Mouse (Mus musculus) olfactory bulb, adult 2 months (tissue): Measurements from ENCODE around the gene Gm4737. TPM values are rescaled to one million over a fixed set of nuclear protein-coding genes. Genes with fewer than 3 reads are reported as not detected.
"Not testable (repeated sequence)": the region's sequence is repeated elsewhere in the genome, so short reads cannot be mapped to it uniquely, and the experiment has no call there.

Experiments used
- H3K27ac ChIP-seq: fragments of 200-500 bp; 2 replicates; pipeline ENCODE4 v1.5.1; 2012; ENCODE audit warnings: low read depth, low read length; ENCODE audit not compliant: insufficient read depth
- H3K4me1 ChIP-seq: fragments of 200-500 bp; 2 replicates; pipeline ENCODE4 v1.6.1; 2012; ENCODE audit warnings: low read length; ENCODE audit not compliant: control insufficient read depth, insufficient read depth
- H3K4me3 ChIP-seq: fragments of 200-500 bp; 2 replicates; pipeline ENCODE4 v1.5.1; 2012; ENCODE audit warnings: mild to moderate bottlenecking, low read depth, low read length, moderate library complexity; ENCODE audit not compliant: insufficient read depth
- CTCF ChIP-seq: fragments of 200-500 bp; IDR thresholded peaks from 2 replicates; pipeline ENCODE4 v1.5.1; 2012; ENCODE audit warnings: low read depth, mild to moderate bottlenecking, low read length, moderate library complexity; ENCODE audit not compliant: insufficient read depth
- POLR2A ChIP-seq: fragments of 200-500 bp; IDR thresholded peaks from 2 replicates; pipeline ENCODE4 v1.6.1; 2012; ENCODE audit warnings: mild to moderate bottlenecking, low read depth, low read length, moderate library complexity; ENCODE audit not compliant: insufficient read depth
- WGBS: fragments of 180-500 bp; shearing (Covaris S2); methylation state at CpG from one replicate; pipeline ENCODE4 v1.1.7; 2018; 5-methylcytosine and 5-hydroxymethylcytosine counted together
- polyA plus RNA-seq: library from polyadenylated mRNA; stranded (reverse); fragments of >200 nt; gene quantifications from 2 replicates; pipeline ENCODE4 v1.2.4, GENCODE M21; 2012; ENCODE audit warnings: low replicate concordance; ENCODE audit not compliant: missing spikeins, insufficient read depth, insufficient read length

Gene Gm4737
- not detected in 2 replicates for polyA plus RNA-seq

- not testable (repeated sequence) for H3K27ac ChIP-seq, H3K4me1 ChIP-seq, H3K4me3 ChIP-seq
- WGBS, result 97% methylated on average over 12 of the region's 16 CpGs
Observed at GRCm38 (mm10) chr16:46154832-46155231, at the start of gene Gm4737. Gm4737 (minus strand) TSS chr16:46155077.

GRCm38 (mm10) chr16:46195792-46196191 lies 40.9 kb upstream of the Gm4737 start:
- WGBS, result 95% methylated on average over 5 of the region's 5 CpGs
- TF ChIP-seq CTCF (no peak), POLR2A (no peak)
- no peak overlapping the region for H3K27ac ChIP-seq
- H3K4me3 ChIP-seq, result no peak overlapping the region
- H3K4me1 ChIP-seq, result no peaks in the 10 kb centered on the region

GRCm38 (mm10) chr16:46183096-46183495 lies 28.2 kb upstream of the Gm4737 start:
- 84% methylated on average over 5 of the region's 5 CpGs for WGBS

GRCm38 (mm10) chr16:46178121-46178801 lies 23.4 kb upstream of the Gm4737 start:
- H3K4me3 ChIP-seq, result no peak overlapping the region
- no peak overlapping the region for H3K27ac ChIP-seq
- H3K4me1 ChIP-seq, result no peaks in the 10 kb centered on the region
- no peak for TF ChIP-seq POLR2A
- WGBS, result 39% methylated on average over 4 of the region's 4 CpGs

More at GRCm38 (mm10) chr16:46183096-46183495, 28.2 kb upstream of the Gm4737 start:
- Histone ChIP-seq H3K27ac (no peak overlapping the region), H3K4me1 (no peaks in the 10 kb centered on the region), H3K4me3 (no peak overlapping the region)
- TF ChIP-seq POLR2A, result no peak

- no peaks in the 10 kb centered on the region for H3K4me1 ChIP-seq
- no peak overlapping the region for H3K4me3 ChIP-seq
- no peak overlapping the region for H3K27ac ChIP-seq
- TF ChIP-seq POLR2A, result no peak
- TF ChIP-seq CTCF, result no peak
Observed at GRCm38 (mm10) chr16:46173039-46173438, 18.2 kb upstream of the Gm4737 start.

- H3K27ac ChIP-seq, result no peak overlapping the region
- no peak overlapping the region for H3K4me3 ChIP-seq
- no peaks in the 10 kb centered on the region for H3K4me1 ChIP-seq
- no peak for TF ChIP-seq POLR2A
- TF ChIP-seq CTCF, result no peak
- WGBS, result 85% methylated on average over 3 of the region's 3 CpGs
Observed at GRCm38 (mm10) chr16:46166971-46167370, 12.1 kb upstream of the Gm4737 start.

GRCm38 (mm10) chr16:46165305-46165704 lies 10.4 kb upstream of the Gm4737 start:
- Histone ChIP-seq H3K27ac (no peak overlapping the region), H3K4me3 (no peak overlapping the region), H3K4me1 (no peaks in the 10 kb centered on the region)
- 66% methylated on average over 4 of the region's 4 CpGs for WGBS
- TF ChIP-seq POLR2A (no peak), CTCF (no peak)

GRCm38 (mm10) chr16:46151141-46151540 lies 3.7 kb downstream of the Gm4737 start:
- no peak overlapping the region for H3K27ac ChIP-seq
- H3K4me3 ChIP-seq, result no peak overlapping the region
- no peaks in the 10 kb centered on the region for H3K4me1 ChIP-seq
- TF ChIP-seq POLR2A (no peak), CTCF (no peak)

GRCm38 (mm10) chr16:46148661-46149341 lies 6.1 kb downstream of the Gm4737 start:
- Histone ChIP-seq H3K4me3 (no peak overlapping the region), H3K27ac (no peak overlapping the region), H3K4me1 (no peaks in the 10 kb centered on the region)
- WGBS, result 65% methylated on average over 3 of the region's 3 CpGs
- TF ChIP-seq CTCF, result no peak
- no peak for TF ChIP-seq POLR2A

- H3K4me1 ChIP-seq, result no peaks in the 10 kb centered on the region
- 82% methylated on average over 3 of the region's 3 CpGs for WGBS
- H3K4me3 ChIP-seq, result no peak overlapping the region
- TF ChIP-seq POLR2A, result no peak
- no peak for TF ChIP-seq CTCF
- no peak overlapping the region for H3K27ac ChIP-seq
Observed at GRCm38 (mm10) chr16:46146962-46147361, 7.9 kb downstream of the Gm4737 start.
